17 mouse cellular contexts compared by ENCODE assay signal in the genomic region with DNA sequence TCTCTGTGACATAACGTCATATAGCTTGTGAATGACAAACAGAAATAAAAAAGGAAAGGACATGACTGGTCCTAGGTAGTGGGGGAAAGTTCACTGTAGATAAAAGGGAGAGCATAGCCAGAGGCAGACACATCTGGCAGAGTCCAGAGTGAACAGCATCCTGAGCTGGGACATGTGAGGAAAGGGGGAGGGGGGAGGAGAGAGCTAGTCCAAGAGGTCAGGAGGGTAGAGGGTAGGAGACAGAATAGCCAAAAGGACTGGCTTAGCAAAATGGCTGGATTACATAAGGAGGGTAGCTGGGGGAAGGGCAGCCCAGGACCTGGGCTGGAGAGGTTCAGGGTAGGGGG.
DNase-seq lines count a peak whose midpoint lies in the region; ATAC-seq and TF ChIP-seq lines count a peak whose summit lies in the region.
"Had no signal": no experiment of that assay in that cellular context is flagged by ENCODE, and none has a peak within 500 bp of the region (broad histone marks: within the 10 kb centered on the region; RNA-seq: fewer than 3 reads in every experiment).

No protein-coding gene starts in this region.

- no peaks in the 10 kb centered on the region for H3K27me3 ChIP-seq in heart, embryonic 13.5 days (replicated peaks)
- peaks cover 2% of the 10 kb centered on the region for H3K27me3 ChIP-seq in megakaryocyte, embryonic 14.5 days (replicated peaks)
- H3K27me3 ChIP-seq in kidney, postnatal 0 days (ENCODE audit: insufficient read depth, low read length), result no peaks in the 10 kb centered on the region
- H3K27me3 ChIP-seq in midbrain, embryonic 10.5 days (ENCODE audit: low read depth, poor library complexity, severe bottlenecking), result no peaks in the 10 kb centered on the region
- H3K27me3 ChIP-seq: Patski had no signal

- H3K4me2 ChIP-seq in heart, embryonic 13.5 days, result peak overlapping the region; percentile 53; the same call in 1 of the 2 replicates
- no peak overlapping the region for H3K4me2 ChIP-seq in kidney, postnatal 0 days (ENCODE audit: low read length)
- H3K4me2 ChIP-seq: limb, embryonic 12.5 days had no signal

- ATAC-seq in heart, embryonic 13.5 days (ENCODE audit: extremely low read depth, insufficient number of reproducible peaks, low FRiP score, low TSS enrichment), result no peak; the same call in 1 of the 2 replicates
- no peak for ATAC-seq in megakaryocyte, adult 5-6 weeks (ENCODE audit: poor library complexity, severe bottlenecking)
- ATAC-seq in kidney, postnatal 0 days (replicated peaks; ENCODE audit: low FRiP score, low read depth), result 0 out of 2 replicates have a peak, but pooled peaks have one; percentile 43
- ATAC-seq: hindbrain, postnatal 0 days; Patski had no signal

- H3K9me3 ChIP-seq in heart, embryonic 13.5 days, result no peaks in the 10 kb centered on the region
- peaks cover 3% of the 10 kb centered on the region; the same call in 1 of the 2 replicates for H3K9me3 ChIP-seq in megakaryocyte, embryonic 14.5 days
- no peaks in the 10 kb centered on the region for H3K9me3 ChIP-seq in kidney, postnatal 0 days (replicated peaks; ENCODE audit: low read length)
- H3K9me3 ChIP-seq in midbrain, embryonic 10.5 days (replicated peaks), result no peaks in the 10 kb centered on the region
- H3K9me3 ChIP-seq: limb, embryonic 12.5 days had no signal

- H3K36me3 ChIP-seq in heart, embryonic 13.5 days, result no peaks in the 10 kb centered on the region
- H3K36me3 ChIP-seq in megakaryocyte, embryonic 14.5 days (replicated peaks; ENCODE audit: low read length), result peaks cover under 1% of the 10 kb centered on the region
- no peaks in the 10 kb centered on the region for H3K36me3 ChIP-seq in kidney, postnatal 0 days (ENCODE audit: insufficient read depth, low read length)
- H3K36me3 ChIP-seq in midbrain, embryonic 10.5 days, result no peaks in the 10 kb centered on the region
- H3K36me3 ChIP-seq: limb, embryonic 12.5 days had no signal

- no peak for DNase-seq in heart, postnatal 36 days
- no peak for DNase-seq in kidney, postnatal 0 days (ENCODE audit: low spot score)
- DNase-seq in midbrain, embryonic 10.5 days (ENCODE audit: low spot score), result no peak
- no peak for DNase-seq in Muller cell, postnatal 12 days (ENCODE audit: inconsistent ontology term)
- no peak for DNase-seq in right cerebral cortex, postnatal 36 days (ENCODE audit: low spot score in 2 of 2)
- DNase-seq: adrenal gland, postnatal 25 days; cerebellum, adult 18-20 months; layer of hippocampus, postnatal 36 days; lung, postnatal 4 days; right cerebral cortex, postnatal 14 days; thymus, postnatal 4 days had no signal

- WGBS in heart, embryonic 13.5 days, result 15% methylated on average over 1 of the region's 1 CpGs
- 75% methylated on average over 1 of the region's 1 CpGs for WGBS in kidney, postnatal 0 days
- 85% methylated on average over 1 of the region's 1 CpGs for WGBS in midbrain, embryonic 10.5 days

- no peak overlapping the region for H3K4me3 ChIP-seq in heart, embryonic 13.5 days
- peak overlapping the region; percentile 10 for H3K4me3 ChIP-seq in megakaryocyte, embryonic 14.5 days (replicated peaks)
- H3K4me3 ChIP-seq in kidney, postnatal 0 days (replicated peaks; ENCODE audit: low read depth, low read length), result no peak overlapping the region
- no peak overlapping the region for H3K4me3 ChIP-seq in midbrain, embryonic 10.5 days
- H3K4me3 ChIP-seq: limb, embryonic 12.5 days had no signal

- intact Hi-C loops in heart, postnatal 36 days (cut with DNase I), result loop anchor here (5.0 kb wide), 1 partner anchor 72 kb away; no protein-coding TSS in a partner anchor

- H3K27ac ChIP-seq in heart, embryonic 13.5 days (replicated peaks), result peak overlapping the region; percentile 2
- no peak overlapping the region for H3K27ac ChIP-seq in kidney, postnatal 0 days
- H3K27ac ChIP-seq in midbrain, embryonic 10.5 days (replicated peaks), result no peak overlapping the region
- H3K27ac ChIP-seq: hindbrain, postnatal 0 days; limb, embryonic 12.5 days had no signal

- H3K9ac ChIP-seq in heart, embryonic 13.5 days, result no peak overlapping the region
- no peak overlapping the region for H3K9ac ChIP-seq in kidney, postnatal 0 days (ENCODE audit: low read depth, low read length)
- H3K9ac ChIP-seq: limb, embryonic 12.5 days had no signal

- H3K4me1 ChIP-seq in heart, embryonic 13.5 days, result peaks cover 40% of the 10 kb centered on the region
- peaks cover 73% of the 10 kb centered on the region for H3K4me1 ChIP-seq in megakaryocyte, embryonic 14.5 days
- H3K4me1 ChIP-seq in kidney, postnatal 0 days (replicated peaks; ENCODE audit: insufficient read depth, low read length), result no peaks in the 10 kb centered on the region
- H3K4me1 ChIP-seq in midbrain, embryonic 10.5 days, result peaks cover 28% of the 10 kb centered on the region

- no peak for TF ChIP-seq CTCF in kidney, postnatal 0 days (IDR thresholded peaks at IDR 0.05; ENCODE audit: low read depth)
